14 mouse cellular contexts compared by ENCODE assay signal in the genomic region with DNA sequence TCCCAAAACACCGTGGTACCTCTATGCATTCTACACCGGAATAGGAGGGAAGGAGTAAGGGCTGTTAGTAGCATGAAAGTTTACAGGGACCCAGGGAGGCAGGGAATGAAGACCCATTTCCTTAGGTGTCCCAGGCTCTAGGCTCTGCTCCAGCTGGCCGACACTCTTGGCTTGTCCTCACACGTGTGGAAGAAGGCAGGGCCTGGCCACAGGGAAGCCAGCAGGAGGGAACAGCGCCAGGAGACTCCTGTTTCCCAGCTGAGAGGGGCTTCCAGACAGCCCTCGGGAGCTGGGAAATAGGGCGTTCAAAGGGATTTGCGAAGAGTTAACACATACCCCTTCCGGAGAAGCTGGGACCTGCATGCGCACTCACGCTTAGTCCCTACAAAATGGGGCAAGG. TPM values are rescaled to one million over a fixed set of nuclear protein-coding genes. Genes with fewer than 3 reads are reported as not detected.
DNase-seq lines count a peak whose midpoint lies in the region; ATAC-seq and TF ChIP-seq lines count a peak whose summit lies in the region.
"Had no signal": no experiment of that assay in that cellular context is flagged by ENCODE, and none has a peak within 500 bp of the region (broad histone marks: within the 10 kb centered on the region; RNA-seq: fewer than 3 reads in every experiment).

No protein-coding gene starts in this region.

- 51% methylated on average over 11 of the region's 11 CpGs for WGBS in forebrain, postnatal 0 days
- WGBS in forebrain, embryonic 15.5 days = 61% methylated on average over 11 of the region's 11 CpGs
- WGBS in kidney, embryonic 15.5 days = 53% methylated on average over 11 of the region's 11 CpGs
- WGBS in stomach, embryonic 16.5 days = 45% methylated on average over 11 of the region's 11 CpGs
- WGBS in stomach, postnatal 0 days = 41% methylated on average over 11 of the region's 11 CpGs

- TF ChIP-seq EP300 in stomach, postnatal 0 days (optimal IDR thresholded peaks at IDR 0.05) = no peak

- no peak overlapping the region for H3K9ac ChIP-seq in forebrain, postnatal 0 days
- H3K9ac ChIP-seq in forebrain, embryonic 15.5 days (replicated peaks) = no peak overlapping the region
- H3K9ac ChIP-seq in kidney, embryonic 15.5 days = no peak overlapping the region
- peak overlapping the region; percentile 14; the same call in 1 of the 2 replicates for H3K9ac ChIP-seq in stomach, embryonic 16.5 days (ENCODE audit: low read length)
- H3K9ac ChIP-seq in stomach, postnatal 0 days (ENCODE audit: low read length) = no peak overlapping the region
- H3K9ac ChIP-seq: liver, embryonic 15.5 days; neural tube, embryonic 13.5 days had no signal

- ATAC-seq in forebrain, postnatal 0 days = peak; percentile 20; the same call in 1 of the 2 replicates
- ATAC-seq in forebrain, embryonic 15.5 days (replicated peaks) = no peak
- no peak for ATAC-seq in kidney, embryonic 15.5 days (replicated peaks; ENCODE audit: low FRiP score)
- peak; percentile 60; the same call in 1 of the 2 replicates for ATAC-seq in stomach, embryonic 16.5 days (ENCODE audit: insufficient read depth, low FRiP score)
- ATAC-seq in stomach, postnatal 0 days (ENCODE audit: low FRiP score, low TSS enrichment) = no peak

- H3K4me2 ChIP-seq in forebrain, postnatal 0 days (ENCODE audit: low read depth) = no peak overlapping the region
- no peak overlapping the region for H3K4me2 ChIP-seq in forebrain, embryonic 15.5 days (replicated peaks)
- H3K4me2 ChIP-seq in kidney, embryonic 15.5 days = no peak overlapping the region
- H3K4me2 ChIP-seq in stomach, embryonic 16.5 days (ENCODE audit: low read depth, low read length) = no peak overlapping the region
- no peak overlapping the region for H3K4me2 ChIP-seq in stomach, postnatal 0 days (replicated peaks; ENCODE audit: low read depth)
- H3K4me2 ChIP-seq: liver, embryonic 15.5 days; neural tube, embryonic 13.5 days had no signal

- H3K9me3 ChIP-seq in forebrain, postnatal 0 days (ENCODE audit: low read length) = no peaks in the 10 kb centered on the region
- no peaks in the 10 kb centered on the region for H3K9me3 ChIP-seq in forebrain, embryonic 15.5 days
- H3K9me3 ChIP-seq in kidney, embryonic 15.5 days (replicated peaks) = no peaks in the 10 kb centered on the region
- no peaks in the 10 kb centered on the region for H3K9me3 ChIP-seq in stomach, embryonic 16.5 days (replicated peaks; ENCODE audit: control insufficient read depth, low read length)
- H3K9me3 ChIP-seq in stomach, postnatal 0 days (ENCODE audit: control insufficient read depth, low read length) = no peaks in the 10 kb centered on the region
- H3K9me3 ChIP-seq: liver, embryonic 15.5 days; neural tube, embryonic 13.5 days had no signal

- H3K4me1 ChIP-seq in forebrain, postnatal 0 days (ENCODE audit: insufficient read depth) = no peaks in the 10 kb centered on the region
- no peaks in the 10 kb centered on the region for H3K4me1 ChIP-seq in forebrain, embryonic 15.5 days
- peaks cover 9% of the 10 kb centered on the region for H3K4me1 ChIP-seq in kidney, embryonic 15.5 days
- peaks cover 6% of the 10 kb centered on the region for H3K4me1 ChIP-seq in stomach, embryonic 16.5 days (ENCODE audit: control insufficient read depth, insufficient read depth, low read length)
- peaks cover 3% of the 10 kb centered on the region; the same call in 1 of the 2 replicates for H3K4me1 ChIP-seq in stomach, postnatal 0 days (replicated peaks; ENCODE audit: control insufficient read depth, insufficient read depth)

- H3K4me3 ChIP-seq in forebrain, postnatal 0 days (ENCODE audit: low read depth, low read length) = no peak overlapping the region
- no peak overlapping the region for H3K4me3 ChIP-seq in forebrain, embryonic 15.5 days
- no peak overlapping the region for H3K4me3 ChIP-seq in kidney, embryonic 15.5 days (replicated peaks)
- H3K4me3 ChIP-seq in stomach, embryonic 16.5 days (replicated peaks; ENCODE audit: low read length) = no peak overlapping the region
- H3K4me3 ChIP-seq in stomach, postnatal 0 days (ENCODE audit: low read depth, low read length) = no peak overlapping the region
- H3K4me3 ChIP-seq: left cerebral cortex, adult 2 months; liver, embryonic 15.5 days; neural tube, embryonic 13.5 days had no signal

- no peak for TF ChIP-seq CTCF in forebrain, postnatal 0 days (IDR thresholded peaks at IDR 0.05; ENCODE audit: low read depth)
- no peak for TF ChIP-seq CTCF in stomach, postnatal 0 days (IDR thresholded peaks at IDR 0.05; ENCODE audit: low read depth)

- H3K27me3 ChIP-seq in forebrain, postnatal 0 days (ENCODE audit: insufficient read depth, low read length) = no peaks in the 10 kb centered on the region
- no peaks in the 10 kb centered on the region for H3K27me3 ChIP-seq in forebrain, embryonic 15.5 days
- H3K27me3 ChIP-seq in kidney, embryonic 15.5 days = peaks cover 3% of the 10 kb centered on the region; the same call in 1 of the 2 replicates
- H3K27me3 ChIP-seq in stomach, embryonic 16.5 days (ENCODE audit: control insufficient read depth, insufficient read depth, low read length) = no peaks in the 10 kb centered on the region
- H3K27me3 ChIP-seq in stomach, postnatal 0 days (ENCODE audit: control insufficient read depth, insufficient read depth, low read length) = no peaks in the 10 kb centered on the region
- H3K27me3 ChIP-seq: liver, embryonic 15.5 days; neural tube, embryonic 13.5 days had no signal

- no peaks in the 10 kb centered on the region for H3K36me3 ChIP-seq in forebrain, postnatal 0 days (ENCODE audit: insufficient read depth)
- H3K36me3 ChIP-seq in forebrain, embryonic 15.5 days = no peaks in the 10 kb centered on the region
- no peaks in the 10 kb centered on the region for H3K36me3 ChIP-seq in kidney, embryonic 15.5 days
- no peaks in the 10 kb centered on the region for H3K36me3 ChIP-seq in stomach, embryonic 16.5 days (ENCODE audit: control insufficient read depth, insufficient read depth, low read length)
- H3K36me3 ChIP-seq in stomach, postnatal 0 days (ENCODE audit: control insufficient read depth, insufficient read depth, low read length) = no peaks in the 10 kb centered on the region
- H3K36me3 ChIP-seq: liver, embryonic 15.5 days; neural tube, embryonic 13.5 days had no signal

- H3K27ac ChIP-seq in forebrain, postnatal 0 days (ENCODE audit: low read depth, low read length) = no peak overlapping the region
- H3K27ac ChIP-seq in forebrain, embryonic 15.5 days (replicated peaks) = no peak overlapping the region
- no peak overlapping the region for H3K27ac ChIP-seq in kidney, embryonic 15.5 days
- no peak overlapping the region for H3K27ac ChIP-seq in stomach, embryonic 16.5 days (ENCODE audit: low read length)
- no peak overlapping the region for H3K27ac ChIP-seq in stomach, postnatal 0 days (replicated peaks)
- H3K27ac ChIP-seq: left cerebral cortex, adult 2 months; liver, embryonic 15.5 days; neural tube, embryonic 13.5 days had no signal

- DNase-seq in forebrain, postnatal 0 days = peak; percentile 10
- peak; percentile 57 for DNase-seq in kidney, adult 9 months
- no peak for DNase-seq in stomach, postnatal 0 days (ENCODE audit: low spot score)
- DNase-seq in testis, postnatal 14 days (ENCODE audit: low spot score) = peak; percentile 50
- no peak for DNase-seq in frontal cortex, postnatal 14 days (ENCODE audit: low spot score in 2 of 2)
- DNase-seq: embryo, embryonic 11 days; gastrocnemius, postnatal 25 days; midbrain, embryonic 14.5 days had no signal

RNA-seq across cellular contexts. Expression of gene D10Jhu81e, which starts 40.2 kb away (rescaled TPM):
- total RNA-seq in forebrain, postnatal 0 days (2014; rRNA removed) = 76.7 and 85.2 TPM in 2 replicates
- 21.2 and 24.4 TPM in 2 replicates for polyA plus RNA-seq in forebrain, postnatal 0 days (2015; fragmentation: Nextera tagmentation; extraction: Ambion mirVana)
- 23.6 and 26.8 TPM in 2 replicates for polyA plus RNA-seq in forebrain, embryonic 15.5 days (2015; fragmentation: Nextera tagmentation; extraction: Ambion mirVana)
- polyA plus RNA-seq in kidney, embryonic 15.5 days (2015; fragmentation: Nextera tagmentation; extraction: Ambion mirVana) = 43.2 TPM in 2 replicates
- polyA plus RNA-seq in stomach, embryonic 16.5 days (2015; fragmentation: Nextera tagmentation; extraction: Ambion mirVana) = 39.5 and 46.6 TPM in 2 replicates
- polyA plus RNA-seq in stomach, postnatal 0 days (2015; fragmentation: Nextera tagmentation; extraction: Ambion mirVana) = 28.4 and 33.9 TPM in 2 replicates

RNA-seq across cellular contexts. Expression of gene Pwp2, which starts 55.5 kb away (rescaled TPM):
- 27.2 and 30.0 TPM in 2 replicates for total RNA-seq in forebrain, postnatal 0 days (2014; rRNA removed)
- polyA plus RNA-seq in forebrain, postnatal 0 days (2015; fragmentation: Nextera tagmentation; extraction: Ambion mirVana) = 15.0 and 16.4 TPM in 2 replicates
- polyA plus RNA-seq in forebrain, embryonic 15.5 days (2015; fragmentation: Nextera tagmentation; extraction: Ambion mirVana) = 22.5 and 24.2 TPM in 2 replicates
- polyA plus RNA-seq in kidney, embryonic 15.5 days (2015; fragmentation: Nextera tagmentation; extraction: Ambion mirVana) = 21.7 and 22.6 TPM in 2 replicates
- 15.5 and 16.6 TPM in 2 replicates for polyA plus RNA-seq in stomach, embryonic 16.5 days (2015; fragmentation: Nextera tagmentation; extraction: Ambion mirVana)
- polyA plus RNA-seq in stomach, postnatal 0 days (2015; fragmentation: Nextera tagmentation; extraction: Ambion mirVana) = 6.2 and 7.1 TPM in 2 replicates

Comparison
In these comparisons a context has a peak if more than half of its experiments do, and no peak if none do; other contexts are left out.
1. ATAC-seq: peak in forebrain, postnatal 0 days (single experiment) and stomach, embryonic 16.5 days (single experiment); none in forebrain, embryonic 15.5 days (single experiment), kidney, embryonic 15.5 days (single experiment) and stomach, postnatal 0 days (single experiment).
2. DNase-seq: peak in forebrain, postnatal 0 days (single experiment), kidney, adult 9 months (single experiment) and testis, postnatal 14 days (single experiment); none in stomach, postnatal 0 days (single experiment) and frontal cortex, postnatal 14 days (0 of 2).